8 mouse cellular contexts compared by ENCODE assay signal in the genomic region with DNA sequence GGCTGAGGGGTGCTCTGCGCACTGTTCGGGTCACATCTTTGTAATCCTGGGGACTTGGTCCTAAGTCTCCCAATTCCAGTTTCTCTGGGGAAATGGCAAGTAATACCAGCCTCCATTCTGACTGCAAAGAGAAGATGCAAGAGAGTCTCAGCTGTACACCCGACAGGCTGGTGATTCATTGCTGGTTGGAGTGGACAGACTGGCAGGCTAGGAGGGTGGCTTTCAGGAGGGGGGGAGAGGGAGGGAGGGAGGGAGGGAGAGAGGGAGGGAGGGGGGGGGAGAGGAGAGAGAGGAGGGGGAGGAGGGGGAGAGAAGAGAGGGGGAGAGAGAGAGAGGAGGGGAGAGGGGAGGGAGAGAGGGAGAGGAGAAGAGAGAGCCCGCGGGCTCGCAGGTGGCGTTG. TPM values are rescaled to one million over a fixed set of nuclear protein-coding genes. Genes with fewer than 3 reads are reported as not detected.
DNase-seq lines count a peak whose midpoint lies in the region; ATAC-seq and TF ChIP-seq lines count a peak whose summit lies in the region.

No protein-coding gene starts in this region.

- peaks cover 27% of the 10 kb centered on the region for H3K36me3 ChIP-seq in heart, embryonic 16.5 days (ENCODE audit: control insufficient read depth, insufficient read depth)
- H3K36me3 ChIP-seq in MEL (ENCODE audit: control insufficient read depth in 1 of 2, insufficient read depth in 2 of 2, low read length in 2 of 2), result peaks cover 2 to 4% of the 10 kb centered on the region in 2 experiments; a peak in 1 of 4 replicates
- peaks cover 37% of the 10 kb centered on the region for H3K36me3 ChIP-seq in hindbrain, embryonic 12.5 days
- H3K36me3 ChIP-seq in midbrain, embryonic 13.5 days, result peaks cover 36% of the 10 kb centered on the region

- intact Hi-C loops in heart, postnatal 14 days (cut with DNase I), result loop anchor here (5.0 kb wide), 1 partner anchor 137 kb away; no protein-coding TSS in a partner anchor

- no peak for TF ChIP-seq CTCF in MEL (IDR thresholded peaks at IDR 0.05 in 2 of 3, conservative IDR thresholded peaks at IDR 0.05 in 1 of 3; ENCODE audit: control insufficient read depth in 1 of 3, insufficient read depth in 1 of 3, low read depth in 2 of 3, low read length in 3 of 3, poor library complexity in 1 of 3, severe bottlenecking in 1 of 3)

- no peak for TF ChIP-seq RAD21 in MEL (IDR thresholded peaks at IDR 0.05; ENCODE audit: low read depth, low read length)

- TF ChIP-seq EP300 in MEL (IDR thresholded peaks at IDR 0.05; ENCODE audit: low read depth in 1 of 2, low read length in 2 of 2), result no peak

- peak overlapping the region; percentile 99 for H3K9ac ChIP-seq in heart, embryonic 16.5 days (ENCODE audit: low read length)
- peak overlapping the region; percentile 96 for H3K9ac ChIP-seq in MEL (ENCODE audit: control insufficient read depth, low read depth, low read length, poor library complexity, severe bottlenecking)
- H3K9ac ChIP-seq in hindbrain, embryonic 12.5 days, result peak overlapping the region; percentile 92
- H3K9ac ChIP-seq in midbrain, embryonic 13.5 days (replicated peaks), result peak overlapping the region; percentile 90

- WGBS in heart, embryonic 16.5 days, result 25% methylated on average over 7 of the region's 7 CpGs
- WGBS in hindbrain, embryonic 12.5 days, result 19% methylated on average over 7 of the region's 7 CpGs
- WGBS in midbrain, embryonic 13.5 days, result 23% methylated on average over 7 of the region's 7 CpGs

- DNase-seq in heart, postnatal 14 days, result no peak
- DNase-seq in MEL (ENCODE audit: low read depth, low spot score), result peak; percentile 32
- DNase-seq in frontal cortex, postnatal 25 days (ENCODE audit: low spot score in 2 of 2), result no peak
- no peak for DNase-seq in ovary, postnatal 14 days (ENCODE audit: low spot score)
- no peak for DNase-seq in cerebellum, postnatal 10 days

- no peaks in the 10 kb centered on the region for H3K27me3 ChIP-seq in heart, embryonic 16.5 days (ENCODE audit: control insufficient read depth, insufficient read depth, low read length)
- H3K27me3 ChIP-seq in MEL (ENCODE audit: control insufficient read depth in 1 of 2, insufficient read depth in 2 of 2, low read length in 2 of 2), result no peaks in the 10 kb centered on the region
- H3K27me3 ChIP-seq in hindbrain, embryonic 12.5 days, result no peaks in the 10 kb centered on the region
- H3K27me3 ChIP-seq in midbrain, embryonic 13.5 days, result no peaks in the 10 kb centered on the region

- H3K4me3 ChIP-seq in heart, embryonic 16.5 days (ENCODE audit: low read length), result peak overlapping the region; percentile 99
- peak overlapping the region; percentile 85 to 92; a peak in 3 of 4 replicates for H3K4me3 ChIP-seq in MEL (ENCODE audit: control insufficient read depth in 1 of 2, insufficient read depth in 1 of 2, low read depth in 2 of 2, low read length in 2 of 2)
- H3K4me3 ChIP-seq in hindbrain, embryonic 12.5 days, result peak overlapping the region; percentile 88
- peak overlapping the region; percentile 92 for H3K4me3 ChIP-seq in midbrain, embryonic 13.5 days (replicated peaks)

- H3K79me2 ChIP-seq in MEL (ENCODE audit: control insufficient read depth, insufficient read depth, low read length, poor library complexity), result peaks cover 46% of the 10 kb centered on the region

- no peaks in the 10 kb centered on the region for H3K9me3 ChIP-seq in heart, embryonic 16.5 days (replicated peaks; ENCODE audit: control insufficient read depth, low read length)
- H3K9me3 ChIP-seq in MEL (replicated peaks; ENCODE audit: insufficient read depth, low read length), result no peaks in the 10 kb centered on the region
- H3K9me3 ChIP-seq in hindbrain, embryonic 12.5 days (replicated peaks), result no peaks in the 10 kb centered on the region
- no peaks in the 10 kb centered on the region for H3K9me3 ChIP-seq in midbrain, embryonic 13.5 days

- no peak for TF ChIP-seq POLR2A in MEL (IDR thresholded peaks at IDR 0.05; ENCODE audit: control insufficient read depth in 1 of 2, insufficient read depth in 1 of 2, low read depth in 1 of 2, low read length in 2 of 2, poor library complexity in 1 of 2)

- no peak for ATAC-seq in heart, embryonic 16.5 days (replicated peaks; ENCODE audit: extremely low read depth, insufficient read depth, low FRiP score)
- ATAC-seq in hindbrain, embryonic 12.5 days (ENCODE audit: low FRiP score), result no peak
- ATAC-seq in midbrain, embryonic 13.5 days, result no peak

- H3K27ac ChIP-seq in heart, embryonic 16.5 days (ENCODE audit: low read length), result peak overlapping the region; percentile 82
- no peak overlapping the region for H3K27ac ChIP-seq in MEL (ENCODE audit: control insufficient read depth, low read depth, low read length)
- peak overlapping the region; percentile 82 for H3K27ac ChIP-seq in hindbrain, embryonic 12.5 days
- H3K27ac ChIP-seq in midbrain, embryonic 13.5 days, result peak overlapping the region; percentile 83

- peak overlapping the region; percentile 98 for H3K4me2 ChIP-seq in heart, embryonic 16.5 days (ENCODE audit: low read depth, low read length)
- H3K4me2 ChIP-seq in hindbrain, embryonic 12.5 days (replicated peaks), result peak overlapping the region; percentile 98
- H3K4me2 ChIP-seq in midbrain, embryonic 13.5 days (replicated peaks), result peak overlapping the region; percentile 99

- peaks cover 22% of the 10 kb centered on the region for H3K4me1 ChIP-seq in heart, embryonic 16.5 days (ENCODE audit: control insufficient read depth, insufficient read depth, low read length)
- H3K4me1 ChIP-seq in MEL (ENCODE audit: control insufficient read depth in 1 of 2, insufficient read depth in 2 of 2, low read length in 2 of 2), result peaks cover 0 to 15% of the 10 kb centered on the region in 2 experiments; a peak in 3 of 4 replicates
- H3K4me1 ChIP-seq in hindbrain, embryonic 12.5 days, result peaks cover 39% of the 10 kb centered on the region
- H3K4me1 ChIP-seq in midbrain, embryonic 13.5 days (replicated peaks), result peaks cover 43% of the 10 kb centered on the region

TF ChIP-seq in MEL, 35 proteins besides CTCF, POLR2A, EP300 and RAD21:
- TF ChIP-seq KAT2A (conservative IDR thresholded peaks at IDR 0.05; ENCODE audit: low read depth, low read length) (no peak), BHLHE40 (IDR thresholded peaks at IDR 0.05; ENCODE audit: borderline replicate concordance, low read depth, low read length) (no peak), CHD2 (IDR thresholded peaks at IDR 0.05; ENCODE audit: low read length) (no peak), ZMIZ1 (IDR thresholded peaks at IDR 0.05; ENCODE audit: low read depth, low read length) (no peak), USF1 (IDR thresholded peaks at IDR 0.05; ENCODE audit: low read depth, low read length) (no peak), MYB (IDR thresholded peaks at IDR 0.05; ENCODE audit: low read depth, low read length) (no peak), SIN3A (IDR thresholded peaks at IDR 0.05; ENCODE audit: low read length) (no peak), TAL1 (IDR thresholded peaks at IDR 0.05; ENCODE audit: low read length) (no peak), HCFC1 (IDR thresholded peaks at IDR 0.05; ENCODE audit: low read depth, low read length) (no peak)

RNA-seq across cellular contexts. Expression of a gene that starts 0.4 kb away (rescaled TPM):
- polyA plus RNA-seq in heart, embryonic 16.5 days (2015; fragmentation: Nextera tagmentation; extraction: Ambion mirVana), result 72.6 and 78.1 TPM in 2 replicates
- total RNA-seq in heart, postnatal 14 days (2021), result 10 to 100 TPM; 42.1 to 49.0 TPM
- total RNA-seq in MEL (2012; rRNA removed), result 57.8 and 60.4 TPM in 2 replicates
- polyA plus RNA-seq in MEL (2012; ENCODE audit: insufficient read depth in 1 of 2, insufficient read length in 2 of 2, low read depth in 1 of 2, low replicate concordance in 2 of 2, missing spikeins in 1 of 2), result 100 to 1,000 TPM in 1 of 2 experiments, not detected in 1; 128 TPM
- polyA plus RNA-seq in hindbrain, embryonic 12.5 days (2016; fragmentation: Nextera tagmentation; extraction: Ambion mirVana), result 86.4 and 88.8 TPM in 2 replicates
- 82.3 and 85.8 TPM in 2 replicates for polyA plus RNA-seq in midbrain, embryonic 13.5 days (2015; fragmentation: Nextera tagmentation; extraction: Ambion mirVana)

RNA-seq across cellular contexts. Expression of a gene that starts 3.4 kb away (rescaled TPM):
- 21.3 and 24.2 TPM in 2 replicates for polyA plus RNA-seq in heart, embryonic 16.5 days (2015; fragmentation: Nextera tagmentation; extraction: Ambion mirVana)
- total RNA-seq in heart, postnatal 14 days (2021), result 10 to 100 TPM; 13.0 to 13.3 TPM
- 37.9 and 39.8 TPM in 2 replicates for total RNA-seq in MEL (2012; rRNA removed)
- polyA plus RNA-seq in MEL (2012; ENCODE audit: insufficient read depth in 1 of 2, insufficient read length in 2 of 2, low read depth in 1 of 2, low replicate concordance in 2 of 2, missing spikeins in 1 of 2), result 10 to 100 TPM in 1 of 2 experiments, not detected in 1; 51.2 TPM
- polyA plus RNA-seq in hindbrain, embryonic 12.5 days (2016; fragmentation: Nextera tagmentation; extraction: Ambion mirVana), result 19.6 and 25.7 TPM in 2 replicates
- 25.4 and 30.6 TPM in 2 replicates for polyA plus RNA-seq in midbrain, embryonic 13.5 days (2015; fragmentation: Nextera tagmentation; extraction: Ambion mirVana)

RNA-seq across cellular contexts. Expression of a gene that starts 19.9 kb away (rescaled TPM):
- polyA plus RNA-seq in heart, embryonic 16.5 days (2015; fragmentation: Nextera tagmentation; extraction: Ambion mirVana), result 3.8 and 7.2 TPM in 2 replicates
- total RNA-seq in heart, postnatal 14 days (2021), result 1 to 10 TPM; 7.8 to 9.9 TPM
- 2.1 and 2.4 TPM in 2 replicates for total RNA-seq in MEL (2012; rRNA removed)
- 1 to 10 TPM in 1 of 2 experiments, not detected in 1; 8.1 TPM for polyA plus RNA-seq in MEL (2012; ENCODE audit: insufficient read depth in 1 of 2, insufficient read length in 2 of 2, low read depth in 1 of 2, low replicate concordance in 2 of 2, missing spikeins in 1 of 2)
- 3.7 and 3.8 TPM in 2 replicates for polyA plus RNA-seq in hindbrain, embryonic 12.5 days (2016; fragmentation: Nextera tagmentation; extraction: Ambion mirVana)
- 4.7 and 4.9 TPM in 2 replicates for polyA plus RNA-seq in midbrain, embryonic 13.5 days (2015; fragmentation: Nextera tagmentation; extraction: Ambion mirVana)
